Mouse (Mus musculus) heart, adult 2 months (tissue): Measurements from ENCODE around the gene C1qtnf5.

Experiments used
- CTCF ChIP-seq: fragments of 200-600 bp; IDR thresholded peaks from 2 replicates; pipeline ENCODE4 v1.8.1; 2022; ENCODE audit warnings: antibody characterized with exemption, mild to moderate bottlenecking, moderate library complexity
- EP300 ChIP-seq: fragments of 200-500 bp; IDR thresholded peaks from 2 replicates; pipeline ENCODE4 v1.6.1; 2011; ENCODE audit warnings: low read depth, low read length, control low read depth; ENCODE audit not compliant: insufficient read depth
- POLR2A ChIP-seq: fragments of 200-500 bp; IDR thresholded peaks from 2 replicates; pipeline ENCODE4 v1.6.1; 2011; ENCODE audit warnings: mild to moderate bottlenecking, low read depth, low read length, control low read depth; ENCODE audit not compliant: insufficient read depth

GRCm38 (mm10) chr9:44134851-44135730 is 28.0 kb downstream of the C1qtnf5 start:
- TF ChIP-seq CTCF = no peak
- TF ChIP-seq EP300 = no peak
- TF ChIP-seq POLR2A = no peak
